Mouse (Mus musculus) left cerebral cortex, postnatal 25 days (tissue): ENCODE results near the gene Hpf1. TPM values are rescaled to one million over a fixed set of nuclear protein-coding genes. Genes with fewer than 3 reads are reported as not detected.

Experiments
- DNase-seq, 2 experiments: peaks; one replicate each; pipeline ENCODE4 v3.0.0; 2022; ENCODE audit warnings: low spot score in 2 of 2, mixed read lengths in 1 of 2
- intact Hi-C: fragments of 180-260 bp; cut with DNase I; formaldehyde crosslinking; loops from one replicate; pipeline ENCODE4 v1.15.1; 2025
- total RNA-seq, 2 experiments: library from RNA; stranded (reverse); gene quantifications; 2 replicates each; pipeline ENCODE4 v1.2.3; 2021

The Hpf1 gene
- 10 to 100 TPM; 44.2 to 46.7 TPM for total RNA-seq

GRCm38 (mm10) chr8:60889843-60890519 lies at the start of gene Hpf1:
Hpf1 (plus strand) TSS chr8:60890418.
- intact Hi-C loops: no loop called here
- DNase-seq: peak; percentile 90 to 96

- DNase-seq: no peak
- intact Hi-C loops: no loop called here
Observed at GRCm38 (mm10) chr8:60842388-60842787, 47.8 kb upstream of the Hpf1 start.

DNA sequence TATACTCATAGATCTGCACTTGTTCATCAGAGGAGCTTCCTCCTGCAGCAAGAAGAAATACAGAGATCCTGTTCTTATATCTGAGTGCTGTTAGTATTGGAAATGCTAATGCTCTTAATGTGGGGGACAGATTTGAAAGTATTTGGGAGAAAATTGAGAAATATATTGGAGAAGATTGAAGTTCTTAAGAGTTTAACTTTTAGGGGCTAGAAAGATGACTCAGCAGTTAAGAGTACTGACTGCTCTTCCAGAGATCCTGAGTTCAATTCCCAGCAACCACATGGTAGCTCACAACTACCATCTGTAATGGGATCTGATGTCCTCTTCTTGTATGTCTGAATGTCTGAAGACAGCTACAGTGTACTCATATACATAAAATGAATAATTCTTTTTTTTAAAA lies 32.7 kb upstream of the Hpf1 start:
- intact Hi-C loops: no loop called here
- no peak for DNase-seq

DNA sequence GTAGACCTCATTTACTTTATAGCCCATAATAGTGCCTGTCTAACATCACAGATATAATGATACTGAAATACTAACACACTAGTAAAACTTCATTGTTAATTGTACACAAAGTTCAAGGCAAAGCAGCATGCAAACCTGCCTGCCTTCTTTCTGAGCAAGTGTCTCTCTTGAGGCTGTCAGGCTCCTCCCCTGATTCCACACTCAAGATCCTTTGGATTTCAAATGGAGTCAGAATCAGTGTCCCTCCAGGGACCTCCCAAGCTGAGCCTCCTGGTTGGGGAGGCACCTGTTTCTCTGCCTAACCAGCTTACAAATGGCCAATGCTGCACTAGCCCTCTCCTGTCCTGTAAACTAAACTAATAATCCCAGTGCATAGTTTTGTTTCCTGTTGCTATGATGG lies 32.1 kb upstream of the Hpf1 start:
- intact Hi-C loops: no loop called here

DNA sequence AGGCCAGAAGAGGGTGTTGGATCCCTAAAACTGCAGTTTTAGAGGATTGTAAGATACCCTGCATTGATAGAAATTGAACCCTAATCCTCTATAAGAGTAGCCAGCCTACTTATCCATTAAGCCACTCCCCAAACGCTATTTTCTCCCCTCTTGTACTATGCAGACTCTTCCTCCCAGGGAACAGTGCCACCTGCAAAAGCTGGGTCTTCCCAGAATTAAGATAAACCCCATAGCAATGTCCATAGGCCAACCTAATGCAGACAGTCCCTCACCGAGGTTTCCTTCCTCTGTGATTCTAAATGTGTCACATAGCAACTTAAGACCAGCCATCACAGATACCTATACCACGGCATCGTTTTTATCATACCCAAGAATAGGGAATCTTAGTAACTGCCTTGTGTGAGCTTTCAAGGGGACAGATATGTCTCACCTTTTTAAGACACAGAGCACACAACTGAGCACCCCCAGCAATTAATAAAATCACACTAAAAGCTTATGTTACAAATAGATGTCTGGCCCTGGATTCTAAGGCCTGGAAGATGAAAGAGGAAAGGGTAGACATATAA lies 31.2 kb upstream of the Hpf1 start:
- intact Hi-C loops: no loop called here
- DNase-seq: no peak

More for the DNA sequence above, 32.1 kb upstream of the Hpf1 start:
- no peak for DNase-seq

DNA sequence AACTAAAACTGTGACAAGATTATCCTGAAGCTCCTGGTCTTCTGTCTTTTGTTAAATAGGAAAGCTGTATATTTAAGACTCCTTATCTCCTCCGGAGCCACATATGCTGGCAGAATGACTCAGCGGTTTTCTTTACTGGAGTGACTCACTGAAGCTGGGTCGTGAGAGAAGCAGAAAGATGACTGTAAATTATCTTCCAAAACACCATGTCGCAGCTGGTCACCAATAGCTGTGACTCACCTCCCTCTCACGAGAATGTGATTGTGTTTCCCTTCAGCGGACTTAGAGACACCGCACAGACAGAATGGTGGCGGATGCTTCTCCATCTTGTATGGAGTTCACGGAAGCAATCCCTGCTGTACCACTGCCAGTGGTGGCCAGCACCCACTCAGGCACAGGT lies 30.6 kb upstream of the Hpf1 start:
- DNase-seq: peak; percentile 57 to 94
- intact Hi-C loops: no loop called here

DNA sequence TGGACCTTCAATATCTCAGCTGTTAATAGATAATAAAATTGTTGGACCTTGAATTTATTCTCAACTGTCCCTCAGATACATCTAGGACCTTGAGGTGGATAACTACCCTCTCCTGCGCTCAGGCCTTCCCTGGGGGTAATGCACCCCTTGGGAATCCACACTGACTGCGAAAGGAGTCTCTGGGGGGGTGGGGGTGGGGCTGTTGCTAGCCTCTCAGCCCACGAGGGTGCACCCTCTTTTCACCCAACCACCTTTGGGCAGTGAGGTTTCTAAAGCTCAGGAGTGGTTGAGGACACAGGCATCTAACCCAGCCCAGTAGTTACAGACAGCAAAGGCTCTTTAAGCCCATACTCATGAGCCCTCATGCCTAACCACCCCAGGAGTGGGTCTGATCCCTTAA lies 29.5 kb upstream of the Hpf1 start:
- intact Hi-C loops: no loop called here
- no peak for DNase-seq

- no peak for DNase-seq
- intact Hi-C loops: no loop called here
Observed at GRCm38 (mm10) chr8:60861783-60862182, 28.4 kb upstream of the Hpf1 start.

DNA sequence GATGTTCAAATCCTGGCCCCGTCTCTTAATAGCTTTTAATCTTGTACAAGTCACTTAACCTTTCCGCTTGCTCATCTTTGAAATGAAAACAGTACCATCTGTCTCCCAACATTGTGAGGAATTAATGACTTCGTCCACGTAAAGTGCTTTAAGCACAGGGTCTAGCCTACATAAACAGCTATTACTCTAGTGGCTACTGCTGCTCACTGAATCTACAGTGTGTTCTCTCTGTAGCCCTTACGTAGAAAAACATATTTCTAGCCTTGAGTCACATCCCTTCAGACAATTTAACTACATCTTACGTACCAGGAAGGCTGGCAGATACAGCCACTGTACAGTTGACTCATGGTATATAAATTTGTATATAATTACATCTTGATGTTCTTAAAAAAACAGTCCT lies 25.3 kb upstream of the Hpf1 start:
- peak in 1 of 2 experiments; percentile 38 for DNase-seq
- intact Hi-C loops: loop anchor here (1.0 kb wide), 2 partner anchors 92 to 249 kb away; no protein-coding TSS in a partner anchor

DNA sequence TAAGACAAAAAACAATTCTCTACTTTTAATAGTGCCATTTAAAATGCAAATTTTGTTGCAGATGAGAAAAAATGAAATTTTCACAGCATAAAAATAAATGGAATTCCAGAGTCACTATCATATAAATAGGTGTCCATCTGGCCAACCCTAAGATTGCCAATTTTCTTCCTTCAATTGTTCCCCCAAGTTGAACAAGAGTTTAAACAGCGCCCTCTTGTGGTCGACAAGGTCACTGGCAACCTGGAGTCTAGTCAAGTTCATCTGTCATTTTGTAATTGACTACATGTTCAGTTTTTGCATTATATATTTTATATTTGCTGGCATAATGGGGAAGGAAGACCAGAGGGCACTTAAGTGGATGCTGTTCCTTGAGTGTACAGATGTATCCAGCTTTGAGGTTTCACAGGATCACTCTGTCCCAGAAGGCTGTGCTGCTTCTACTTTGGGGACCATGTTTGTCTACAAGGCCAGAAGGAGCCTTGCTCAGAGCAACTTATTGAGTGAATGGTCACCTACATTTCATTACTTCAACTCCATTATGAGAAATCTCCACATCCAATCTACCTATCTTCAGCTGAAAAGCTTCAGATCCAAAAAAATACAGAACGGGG lies 24.6 kb upstream of the Hpf1 start:
- intact Hi-C loops: loop anchor here (1.0 to 2.0 kb wide), 3 partner anchors 92 to 361 kb away; partner anchors contain the start of gene Aadat
- DNase-seq: peak; percentile 72 to 87

- intact Hi-C loops: loop anchor here (1.0 to 2.0 kb wide), 2 partner anchors 235 to 363 kb away; partner anchors contain the start of genes Aadat and Mfap3l
- peak; percentile 38 to 92 for DNase-seq
Observed at GRCm38 (mm10) chr8:60867468-60868115, 22.6 kb upstream of the Hpf1 start.

DNA sequence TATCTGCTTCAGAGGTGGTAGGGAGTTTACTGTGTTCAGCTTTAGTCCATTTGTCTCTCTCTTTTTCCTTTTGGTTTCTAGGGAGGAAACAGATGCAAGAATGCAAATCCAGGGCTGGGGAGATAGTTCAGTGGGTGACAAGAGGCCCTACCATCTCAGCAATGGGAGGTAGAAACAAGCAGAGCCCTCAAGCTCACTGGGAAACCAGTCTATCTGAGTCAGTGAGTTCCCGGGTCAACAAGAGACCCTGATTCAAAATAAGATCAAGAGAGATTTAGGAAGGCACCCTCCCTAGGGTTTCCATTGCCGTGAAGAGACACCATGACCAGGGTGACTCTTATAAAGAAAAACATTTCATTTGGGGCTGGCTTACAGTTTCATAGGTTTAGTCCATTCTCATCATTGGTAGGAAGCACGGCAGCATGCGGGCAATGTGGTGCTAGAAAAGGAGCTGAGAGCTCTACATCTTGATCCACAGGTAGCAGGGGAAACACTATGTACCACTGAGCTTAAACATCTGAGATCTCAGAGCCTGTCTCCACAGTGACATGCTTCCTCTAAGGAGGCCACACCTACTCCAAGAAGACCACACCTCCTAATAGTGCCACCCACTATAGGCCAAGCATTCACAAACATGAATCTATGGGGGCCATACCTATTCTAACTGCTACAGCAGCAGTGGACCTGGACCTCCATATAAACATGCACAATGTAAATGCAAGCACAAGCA lies 21.8 kb upstream of the Hpf1 start:
- no peak for DNase-seq
- intact Hi-C loops: no loop called here

- DNase-seq: no peak
- intact Hi-C loops: no loop called here
Observed at GRCm38 (mm10) chr8:60869761-60870160, 20.5 kb upstream of the Hpf1 start.

GRCm38 (mm10) chr8:60870231-60871193 lies 19.7 kb upstream of the Hpf1 start:
- no peak for DNase-seq
- intact Hi-C loops: no loop called here

- DNase-seq: no peak
- intact Hi-C loops: no loop called here
Observed at GRCm38 (mm10) chr8:60878617-60879016, 11.6 kb upstream of the Hpf1 start.

DNA sequence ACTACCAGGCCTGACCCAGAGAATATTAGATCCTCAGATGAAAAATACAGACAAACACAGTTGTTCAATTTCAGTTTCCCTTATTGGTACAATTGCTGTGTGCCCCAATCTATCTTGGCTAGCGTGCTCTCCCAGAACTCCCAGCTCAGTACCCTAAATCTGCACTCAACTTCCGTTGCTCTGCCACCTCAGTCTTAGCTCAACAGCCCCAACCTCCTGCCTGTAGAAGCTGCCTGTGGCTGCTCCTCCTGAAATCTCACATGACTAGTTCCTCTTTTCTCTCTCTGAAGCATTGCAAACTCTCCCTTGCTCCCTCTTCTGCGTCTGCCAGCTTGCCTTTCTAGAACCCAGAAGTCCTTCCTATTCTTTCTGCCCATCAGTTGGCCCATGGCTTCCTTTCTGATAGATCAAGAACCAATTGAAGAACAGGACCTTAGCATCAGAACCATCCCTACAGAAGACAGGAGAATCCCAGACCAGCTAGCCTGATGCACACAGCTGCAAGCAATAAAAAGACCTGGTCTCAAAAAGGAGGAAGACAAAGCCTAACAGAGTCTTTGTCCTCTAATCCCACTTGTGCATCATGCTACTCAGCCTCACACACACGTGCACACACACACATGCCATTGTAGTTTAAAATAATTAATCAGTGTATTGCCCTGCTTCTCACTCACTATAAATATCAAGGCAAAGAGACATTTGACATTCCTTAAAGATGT lies 6.6 kb upstream of the Hpf1 start:
- intact Hi-C loops: no loop called here
- no peak for DNase-seq

DNA sequence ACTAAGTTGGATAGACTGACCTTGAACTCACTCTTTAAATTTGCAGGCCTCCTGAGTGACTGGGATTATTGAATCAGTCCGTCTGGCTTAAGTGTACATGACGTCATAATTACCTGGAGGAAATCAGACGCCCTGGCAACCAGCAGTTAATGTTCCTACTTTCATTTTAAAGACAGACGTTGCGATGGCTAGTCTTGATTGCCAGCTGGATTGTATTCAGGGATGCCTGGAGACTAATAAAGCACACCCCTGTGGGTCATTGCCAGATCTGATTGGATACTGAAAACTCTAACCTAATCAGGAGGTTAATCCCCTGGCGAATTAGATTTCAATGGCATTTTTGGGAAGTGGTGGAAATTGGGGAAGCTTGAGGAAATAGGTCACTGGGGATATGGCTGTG lies 3.5 kb upstream of the Hpf1 start:
- intact Hi-C loops: no loop called here
- no peak for DNase-seq
